Mouse (Mus musculus) T-helper 17 cell (primary cell): ENCODE measurements around the gene Aldh1l1.
"Not testable (repeated sequence)": the region's sequence is repeated elsewhere in the genome, so short reads cannot be mapped to it uniquely, and the experiment has no call there.

Experiments
- in situ Hi-C, 2 experiments: fragments of 300-600 bp; cut with MboI, MseI; formaldehyde crosslinking; loops; 1 replicate in 1 of 2; 2 replicates in 1 of 2; pipeline ENCODE4 v1.15.1; 2025; ENCODE audit warnings: high pct_unique_total_duplicates in 2 of 2

Aldh1l1 gene

DNA sequence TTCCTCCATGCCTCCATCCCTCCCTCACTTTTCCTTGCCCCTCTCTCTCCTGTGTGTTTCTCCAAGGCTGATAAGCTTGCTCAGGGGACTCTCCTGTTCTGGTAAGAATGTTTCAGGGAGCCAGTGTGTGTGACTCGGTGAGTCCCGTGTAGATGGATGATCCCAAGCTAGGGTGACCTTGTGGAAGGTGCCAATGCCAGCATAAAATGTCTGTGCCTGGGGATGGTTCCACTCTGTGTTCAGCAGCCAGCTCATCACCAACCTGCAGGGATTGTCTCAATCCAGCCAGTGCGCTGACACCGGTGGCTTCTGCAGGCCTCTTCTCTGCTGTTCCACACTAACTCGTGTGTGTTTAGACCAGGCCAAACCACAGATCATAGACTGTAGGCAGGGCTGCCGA is 130.3 kb downstream of the Aldh1l1 start:
- in situ Hi-C loops = no loop called here

DNA sequence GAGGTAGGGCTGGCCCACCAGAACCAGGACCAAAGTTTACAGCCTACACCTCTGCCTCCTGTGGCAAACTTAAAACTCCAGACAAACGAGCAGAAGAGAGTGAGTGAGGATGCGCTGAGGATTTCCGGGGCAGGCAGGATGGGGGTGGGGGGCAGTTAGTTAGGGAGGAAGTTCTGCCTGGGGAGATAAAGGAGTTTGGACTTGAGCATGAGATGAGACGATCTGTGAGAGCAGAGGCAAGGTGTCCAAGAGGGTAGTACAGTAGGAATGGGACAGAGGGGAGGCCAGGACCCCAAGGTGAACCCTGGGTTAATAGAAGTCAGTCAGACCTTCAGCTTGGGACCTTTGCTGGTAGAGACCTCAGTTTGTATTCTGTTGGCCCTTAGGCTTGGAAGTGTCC is 132.0 kb downstream of the Aldh1l1 start:
- in situ Hi-C loops = no loop called here

DNA sequence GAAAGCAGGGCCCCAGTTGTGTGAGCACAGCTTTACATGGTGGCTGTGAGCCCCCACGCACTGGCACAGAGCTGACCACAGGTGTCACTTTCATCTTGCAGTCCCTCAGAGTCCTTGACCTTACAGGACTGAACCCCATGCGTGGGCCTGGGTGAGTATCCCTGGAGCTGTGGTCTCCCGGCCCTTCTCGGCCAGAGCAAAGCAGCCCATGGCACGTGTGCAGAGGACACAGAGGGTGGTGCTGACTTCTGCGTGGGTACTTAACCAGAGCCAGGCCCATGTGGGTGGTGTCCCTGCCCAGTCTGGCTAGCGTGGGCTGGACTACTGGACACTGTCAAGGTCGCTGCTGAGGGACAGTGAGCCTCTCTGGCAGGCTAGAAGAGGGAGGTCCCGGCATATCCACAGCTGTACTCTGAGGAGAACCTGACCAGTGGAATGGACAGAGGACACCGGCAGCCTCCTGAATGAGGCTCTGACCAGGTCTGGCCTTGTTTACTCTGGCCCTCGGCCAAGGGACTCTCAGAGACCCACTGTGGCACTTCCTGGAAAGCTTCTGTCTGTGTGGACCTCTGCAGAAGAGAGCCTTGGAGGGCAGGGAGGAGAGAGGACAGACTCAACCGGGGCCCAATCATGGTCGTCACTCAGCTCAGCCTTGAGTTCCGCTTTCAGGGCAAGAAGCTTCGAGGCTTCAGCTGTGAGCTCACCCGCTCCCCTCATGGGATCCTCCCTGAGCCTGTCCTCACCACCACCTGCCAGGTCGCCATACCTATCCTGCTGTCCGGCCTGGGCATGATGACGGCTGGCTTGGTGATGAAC is 132.8 kb downstream of the Aldh1l1 start:
- in situ Hi-C loops = no loop called here

DNA sequence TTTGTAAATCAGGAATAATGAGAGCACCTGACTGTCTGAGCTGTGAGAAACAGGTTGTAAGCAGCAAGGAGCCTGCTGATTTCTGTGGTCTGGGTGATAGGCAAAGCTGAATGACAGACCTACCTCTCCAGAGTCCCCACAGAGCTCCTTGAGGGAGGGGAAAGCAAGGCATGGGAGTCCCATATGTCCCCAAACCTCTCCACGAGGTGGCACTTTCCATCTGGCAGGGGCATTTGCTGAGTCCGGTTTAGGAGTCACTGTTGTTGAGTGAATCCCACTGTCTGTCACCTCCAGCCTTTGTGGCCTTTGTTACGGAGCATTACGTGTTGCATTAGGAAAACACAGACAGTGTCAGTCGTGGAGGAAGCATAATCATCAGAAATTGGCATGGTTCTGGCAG is 133.7 kb downstream of the Aldh1l1 start:
- in situ Hi-C loops = no loop called here

DNA sequence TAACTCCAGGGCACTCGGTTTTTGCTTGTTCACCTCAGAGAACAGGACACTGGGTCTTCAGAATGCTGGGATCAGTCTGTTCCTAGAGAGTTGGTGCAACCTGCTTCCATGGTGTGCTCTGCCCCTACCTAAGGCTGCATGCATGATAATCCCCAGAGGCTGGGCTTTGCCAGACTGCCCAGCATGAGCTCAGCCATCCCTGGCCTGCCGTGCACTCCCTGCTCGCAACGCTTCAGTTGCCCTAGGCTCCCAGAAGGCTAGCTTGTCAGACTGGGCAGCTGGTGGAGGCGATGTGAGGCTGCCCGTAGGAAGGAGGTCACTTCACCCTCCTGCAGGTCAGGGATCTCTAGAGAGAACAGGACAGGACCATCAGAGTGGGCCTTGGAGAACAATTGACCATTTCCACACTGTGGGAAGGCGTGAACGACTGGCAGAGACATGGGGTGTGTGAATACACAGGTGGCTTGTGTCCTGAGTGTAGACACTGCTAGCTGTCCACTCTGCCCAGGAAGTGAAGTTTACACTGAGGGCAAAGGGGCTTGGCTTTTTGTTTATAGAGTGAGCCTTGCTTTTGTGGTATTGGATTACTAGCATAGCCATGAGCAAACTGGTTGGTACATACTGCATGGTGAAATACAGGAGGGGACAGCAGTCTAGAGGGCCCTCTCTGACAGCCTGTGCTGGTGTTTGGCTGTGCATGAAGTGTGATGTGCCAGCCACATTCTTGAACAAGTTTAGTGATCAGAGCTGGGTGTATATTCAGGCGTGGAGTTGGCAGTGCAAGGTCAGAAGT is 134.8 kb downstream of the Aldh1l1 start:
- in situ Hi-C loops = no loop called here

DNA sequence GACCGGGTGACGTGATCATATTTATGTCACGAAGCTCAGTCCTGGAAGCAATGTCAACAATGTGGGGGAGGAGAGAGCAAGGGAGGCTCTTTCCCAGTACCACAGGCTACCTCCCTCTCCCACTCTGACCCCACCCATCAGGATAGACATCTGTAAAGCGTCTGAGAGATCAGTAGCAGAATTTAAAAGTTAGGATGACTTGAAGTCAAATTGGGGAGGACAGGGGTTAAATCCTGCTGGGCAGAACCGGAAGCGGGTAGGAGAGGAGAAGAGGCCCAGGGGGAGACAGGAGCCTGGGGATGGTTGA is 135.3 kb downstream of the Aldh1l1 start:
- in situ Hi-C loops = no loop called here

DNA sequence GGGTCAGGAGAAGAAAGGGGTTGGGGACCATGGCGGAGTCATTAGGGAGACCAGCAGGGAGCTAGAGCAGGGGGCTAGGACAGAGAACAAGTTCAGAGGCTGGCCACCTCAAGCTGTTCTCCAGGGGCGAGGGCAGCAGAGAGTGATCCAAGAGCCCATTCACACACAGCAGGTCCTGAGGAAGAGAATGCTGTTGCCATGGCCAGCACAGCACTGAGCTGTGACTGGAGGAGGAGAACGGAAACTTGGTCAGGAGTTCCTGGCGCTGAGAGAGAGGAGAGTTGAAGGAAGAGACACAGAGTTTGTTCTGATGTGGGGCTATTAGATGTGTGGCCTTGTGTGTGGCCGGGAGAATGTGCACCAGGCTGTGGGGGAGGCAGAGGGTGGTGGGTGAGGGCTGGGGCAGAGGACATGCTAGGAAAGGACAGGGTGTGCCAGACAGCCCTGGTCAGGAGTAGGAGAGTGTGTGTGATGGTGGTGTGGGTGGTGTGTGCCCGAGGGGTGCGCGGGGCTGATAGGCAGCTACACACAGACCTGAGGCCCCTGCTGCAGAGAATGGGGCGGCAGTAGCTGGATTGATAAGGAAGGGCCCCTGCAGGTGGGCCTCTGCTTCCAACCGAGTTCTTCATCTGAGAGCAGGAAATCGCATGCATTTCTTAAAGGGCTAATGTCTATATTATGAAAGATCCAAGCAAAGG is 136.7 kb downstream of the Aldh1l1 start:
- in situ Hi-C loops = no loop called here

DNA sequence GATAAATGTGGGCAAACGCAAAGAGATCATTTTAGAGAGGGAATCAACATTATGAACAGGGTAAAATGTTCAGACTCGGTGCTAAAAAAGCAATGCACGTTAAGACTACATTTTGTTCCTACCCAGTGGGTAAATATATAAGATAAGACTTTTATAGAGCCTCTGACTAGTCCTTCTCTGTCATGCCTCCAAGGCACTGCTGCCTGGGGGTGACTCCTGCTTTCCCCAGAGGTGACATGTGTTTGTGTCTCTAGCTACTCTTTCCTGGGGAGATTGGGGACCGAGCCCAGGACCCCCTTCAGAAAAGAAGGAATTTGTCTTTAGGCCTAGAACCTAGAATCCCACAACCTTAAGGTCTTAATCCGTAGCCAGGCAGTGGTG is 137.2 kb downstream of the Aldh1l1 start:
- in situ Hi-C loops = no loop called here

DNA sequence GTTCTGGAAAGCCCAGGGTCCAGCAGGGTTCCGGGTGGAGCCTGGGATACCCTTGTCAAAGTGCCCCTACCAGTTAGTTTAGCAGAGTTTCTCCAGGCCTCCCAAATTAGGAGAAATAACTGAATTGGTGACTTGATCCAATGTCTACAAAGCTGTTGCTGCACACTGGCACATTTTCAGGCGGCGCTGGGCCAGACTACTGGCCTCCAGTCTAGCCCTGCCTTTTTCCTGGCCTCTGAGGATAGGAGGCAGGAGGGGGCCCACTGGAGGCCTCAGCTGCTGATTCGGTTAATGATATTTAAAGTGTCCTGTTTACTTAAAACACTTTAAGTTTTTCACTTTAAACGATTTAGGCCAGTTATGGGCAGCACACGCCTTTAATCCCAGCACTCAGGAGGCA is 138.0 kb downstream of the Aldh1l1 start:
- in situ Hi-C loops = no loop called here

DNA sequence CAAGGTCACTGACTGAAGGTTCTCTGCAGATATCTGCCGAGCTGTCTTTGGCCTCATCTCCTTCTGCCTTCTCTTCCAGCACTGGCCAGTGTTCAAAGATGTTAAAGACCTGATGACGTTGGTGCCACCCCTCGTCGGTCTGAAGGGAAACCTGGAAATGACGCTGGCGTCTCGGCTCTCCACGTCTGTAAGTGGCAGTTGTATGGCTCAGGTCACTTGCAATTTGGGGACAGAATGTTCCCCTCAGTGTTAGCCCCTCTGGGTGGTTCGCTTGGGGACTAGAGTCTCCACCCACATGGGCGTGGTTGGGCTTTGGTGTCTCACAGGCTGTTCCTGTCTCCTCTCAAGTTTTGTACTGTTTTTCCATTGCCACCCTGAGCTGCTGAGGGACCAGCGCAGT is 138.5 kb downstream of the Aldh1l1 start:
- in situ Hi-C loops = no loop called here

DNA sequence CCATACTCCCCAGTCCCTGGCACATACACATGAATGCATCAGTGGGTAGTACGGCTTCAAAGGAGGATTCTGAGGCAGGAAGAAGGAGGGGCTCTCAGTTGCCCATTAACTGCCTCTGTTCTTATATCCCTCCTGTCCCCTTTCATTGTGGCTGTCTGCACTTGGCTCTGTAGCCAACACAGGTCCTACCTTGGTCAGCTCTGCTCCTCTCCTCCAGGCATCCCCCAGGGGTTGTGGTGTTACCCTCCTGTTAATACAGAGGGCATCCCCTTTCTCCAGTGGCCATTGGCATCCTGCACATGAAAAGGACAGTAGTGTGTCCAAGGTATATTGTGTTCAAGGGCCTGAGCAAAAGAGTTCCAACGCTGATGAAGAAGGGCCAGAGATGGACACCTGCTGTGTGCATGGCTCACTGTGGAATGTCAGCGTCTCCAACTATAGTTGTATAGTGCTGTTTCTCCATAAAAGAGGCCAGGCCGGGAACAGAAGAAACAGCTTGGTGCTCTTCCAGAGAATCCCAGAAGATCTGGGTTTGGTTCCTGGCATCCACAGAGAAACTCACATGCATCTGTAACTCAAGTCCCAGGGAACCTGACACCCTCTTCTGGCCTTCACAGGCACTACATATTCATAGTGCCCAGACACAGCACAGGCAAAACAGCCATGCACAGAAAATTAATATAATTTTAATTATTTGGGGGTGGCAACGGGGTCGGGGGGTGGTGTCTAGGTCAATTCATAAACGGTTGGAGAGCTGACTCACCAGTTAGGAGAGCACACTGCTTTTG is 139.2 kb downstream of the Aldh1l1 start:
- in situ Hi-C loops = no loop called here

DNA sequence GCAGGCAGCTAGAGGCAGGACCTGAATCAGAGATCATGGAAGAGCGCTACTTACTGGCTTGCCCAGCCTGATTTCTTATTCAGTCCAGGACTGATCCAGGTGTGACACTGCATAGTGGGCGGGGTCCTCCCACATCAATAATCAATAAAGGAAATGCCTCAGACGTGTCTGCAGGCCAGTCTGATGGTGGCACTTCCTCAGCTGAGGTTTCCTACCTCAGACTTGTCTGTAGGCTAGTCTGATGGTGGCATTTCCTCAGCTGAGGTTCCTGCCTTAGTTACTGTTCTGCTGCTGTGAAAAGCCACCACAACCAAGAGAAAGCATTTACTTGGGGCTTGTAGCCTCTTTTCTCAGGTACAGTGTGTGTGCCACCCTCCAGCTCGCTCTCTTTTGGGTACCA is 141.3 kb downstream of the Aldh1l1 start:
- in situ Hi-C loops = no loop called here

DNA sequence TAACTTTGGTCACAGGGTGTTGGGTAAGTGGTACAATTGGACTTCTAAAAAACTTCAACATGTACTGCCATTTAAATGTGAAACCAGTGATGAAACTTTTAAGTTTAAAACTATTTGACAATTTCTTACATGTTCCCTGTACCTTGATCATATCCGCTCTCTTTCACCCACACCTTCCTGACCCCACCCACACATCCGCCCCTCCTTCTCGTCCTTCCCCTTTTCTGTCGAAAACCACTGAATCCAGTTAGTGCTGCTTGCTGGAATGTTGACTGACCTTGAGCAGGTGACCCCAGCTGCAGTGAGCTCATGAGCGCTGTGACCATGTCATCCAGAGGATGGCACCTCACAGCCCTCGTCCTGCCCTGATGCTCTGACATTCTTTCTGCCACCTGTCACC is 143.3 kb downstream of the Aldh1l1 start:
- in situ Hi-C loops = no loop called here

DNA sequence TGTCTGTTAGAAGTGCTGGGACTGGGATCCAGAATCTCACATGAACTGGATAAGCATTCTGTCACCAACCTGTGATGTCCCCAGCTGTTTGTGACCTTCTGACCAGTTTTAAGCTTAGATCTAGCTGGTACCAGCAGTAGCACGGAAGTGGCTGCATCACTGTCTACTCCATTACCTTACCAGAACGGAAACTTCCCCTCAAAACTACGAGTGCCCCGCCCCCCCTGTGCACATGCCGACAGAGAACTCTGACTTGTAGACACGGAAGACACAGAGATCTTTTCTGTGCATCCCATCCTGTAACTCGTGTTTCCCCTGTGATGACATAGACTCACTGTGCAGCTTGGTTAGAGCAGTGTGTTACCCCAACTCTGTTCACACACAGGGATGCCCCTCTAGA is 144.2 kb downstream of the Aldh1l1 start:
- in situ Hi-C loops = no loop called here

DNA sequence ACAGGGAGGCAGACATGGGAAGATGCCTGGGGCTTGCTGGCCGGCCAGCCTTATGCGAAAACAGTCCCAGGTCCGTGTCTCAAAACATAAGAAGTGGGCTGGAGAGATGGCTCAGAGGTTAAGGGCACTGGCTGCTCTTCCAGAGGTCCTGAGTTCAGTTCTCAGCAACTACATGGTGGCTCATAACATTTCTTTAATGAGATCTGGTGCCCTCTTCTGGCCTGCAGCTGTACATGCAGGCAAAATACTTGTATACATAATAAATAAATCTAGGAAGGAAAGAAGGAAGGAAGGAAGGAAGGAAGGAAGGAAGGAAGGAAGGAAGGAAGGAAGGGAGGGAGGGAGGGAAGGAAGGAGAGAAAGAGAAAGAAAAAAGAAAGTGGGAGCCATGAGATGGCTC is 146.3 kb downstream of the Aldh1l1 start:
- in situ Hi-C loops = not testable (repeated sequence)

DNA sequence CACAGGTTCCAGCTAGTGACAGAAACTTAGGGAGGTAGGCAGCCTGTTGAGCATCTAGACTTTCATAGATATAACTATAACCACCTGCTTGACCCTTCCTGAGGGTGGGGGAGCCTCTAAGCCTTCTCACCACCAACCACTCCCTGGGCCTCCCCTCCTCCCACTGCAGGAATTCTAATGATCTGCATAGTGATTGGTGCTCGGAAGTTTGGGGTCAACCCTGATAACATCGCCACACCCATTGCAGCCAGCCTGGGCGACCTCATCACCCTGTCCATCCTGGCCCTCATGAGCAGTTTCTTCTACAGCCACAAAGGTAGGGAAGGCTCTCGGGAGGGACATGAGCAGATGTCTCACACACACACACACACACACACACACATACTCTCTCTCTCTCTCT is 148.9 kb downstream of the Aldh1l1 start:
- in situ Hi-C loops = no loop called here

DNA sequence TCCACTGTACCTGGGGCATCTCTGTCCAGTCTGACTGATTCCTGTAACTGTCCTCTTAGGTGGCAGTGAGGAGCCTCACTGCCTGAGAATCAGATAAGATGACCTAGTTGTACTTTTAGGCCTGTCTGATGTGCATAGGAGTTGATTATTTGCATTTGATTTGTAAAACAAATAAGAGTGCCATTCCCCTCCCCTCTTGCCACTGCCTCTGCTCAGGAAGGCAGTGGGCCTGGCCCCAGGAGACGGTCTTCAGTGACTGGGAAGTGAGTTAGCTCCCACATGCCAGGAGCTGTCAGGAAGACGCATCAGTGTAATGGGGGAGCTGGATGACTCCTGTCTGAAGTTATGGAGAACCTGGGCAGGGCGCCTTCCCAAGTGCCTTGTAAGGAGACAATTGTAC is 149.4 kb downstream of the Aldh1l1 start:
- in situ Hi-C loops = no loop called here

DNA sequence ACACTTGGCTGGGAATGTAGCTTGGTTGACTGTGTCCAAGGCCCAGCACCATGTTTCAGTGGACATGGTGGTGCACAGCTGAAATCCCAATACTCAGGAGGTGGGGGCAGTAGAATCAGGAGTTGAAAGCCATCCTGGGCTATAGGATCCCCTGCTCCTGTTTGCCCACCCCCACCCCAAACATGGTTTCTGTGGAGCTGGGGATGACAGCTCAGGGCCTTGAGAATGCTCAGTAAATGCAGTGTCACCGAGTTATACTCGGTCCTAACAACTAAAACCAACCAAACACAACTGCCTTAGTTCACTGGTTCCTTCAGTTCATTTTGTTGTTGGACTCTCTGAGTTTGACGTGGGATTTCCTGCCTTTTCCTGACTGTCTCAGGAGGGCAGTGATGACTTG is 156.8 kb downstream of the Aldh1l1 start:
- in situ Hi-C loops = no loop called here

DNA sequence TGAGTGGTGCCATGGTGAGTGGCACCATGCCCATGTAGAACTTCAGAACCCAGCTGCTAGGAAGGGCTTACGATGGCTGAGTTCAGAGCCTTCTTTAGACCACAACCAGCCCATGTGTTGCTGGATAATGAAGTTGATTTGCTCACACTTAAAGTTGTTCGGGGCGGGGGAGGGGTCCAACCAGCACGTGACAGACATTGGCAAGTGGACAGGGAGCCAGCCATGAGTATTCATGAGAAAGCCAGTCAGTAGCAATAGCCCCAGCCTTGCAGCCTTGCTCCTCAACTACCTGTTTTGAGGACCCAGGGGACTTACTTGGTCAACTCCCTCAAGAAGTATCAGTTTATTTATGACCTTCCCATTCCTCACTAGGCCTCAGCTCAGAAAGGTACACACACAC is 158.7 kb downstream of the Aldh1l1 start:
- in situ Hi-C loops = no loop called here

DNA sequence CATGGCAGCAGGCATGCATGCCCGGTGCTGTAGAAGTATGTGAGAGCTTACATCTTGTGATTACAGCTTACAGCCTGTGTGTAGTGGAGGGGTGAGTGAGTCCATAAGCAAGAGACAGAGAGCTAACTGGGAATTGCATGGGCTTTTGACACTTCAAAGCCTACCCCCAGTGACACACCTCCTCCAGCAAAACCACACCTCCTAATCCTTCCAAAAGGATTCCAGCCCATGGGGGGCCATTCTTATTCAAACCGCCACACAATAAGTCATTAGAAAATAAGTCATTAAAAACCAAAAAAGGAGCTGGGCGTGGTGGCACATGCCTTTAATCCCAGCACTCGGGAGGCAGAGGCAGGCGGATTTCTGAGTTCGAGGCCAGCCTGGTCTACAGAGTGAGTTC is 162.2 kb downstream of the Aldh1l1 start:
- in situ Hi-C loops = no loop called here

DNA sequence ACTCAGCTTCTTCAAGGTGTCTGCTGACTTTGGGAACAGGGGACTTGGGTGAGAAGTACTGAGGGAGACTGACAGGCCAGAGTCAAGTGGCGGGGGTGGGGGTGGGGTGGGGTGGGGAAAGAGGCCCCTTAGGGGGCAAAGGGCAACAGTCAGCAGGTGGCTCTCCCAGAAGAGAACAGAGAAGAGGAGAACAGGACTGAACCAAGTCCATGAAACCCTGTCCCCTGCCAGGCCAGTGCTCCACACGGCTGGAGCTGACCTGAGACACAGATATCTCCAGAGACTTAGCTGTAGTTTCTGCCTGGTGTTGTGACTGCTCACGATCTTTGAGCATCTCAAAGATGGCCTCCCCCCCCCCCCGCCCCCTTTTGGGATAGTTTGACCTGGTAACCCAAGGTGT is 163.1 kb downstream of the Aldh1l1 start:
- in situ Hi-C loops = no loop called here
